Mouse (Mus musculus) kidney, postnatal 10 days (tissue): ENCODE measurements around the gene Alox5ap.

Experiments used
- DNase-seq: peaks from one replicate; pipeline ENCODE4 v3.0.0; 2021; ENCODE audit warnings: mixed read lengths

Alox5ap gene

DNA sequence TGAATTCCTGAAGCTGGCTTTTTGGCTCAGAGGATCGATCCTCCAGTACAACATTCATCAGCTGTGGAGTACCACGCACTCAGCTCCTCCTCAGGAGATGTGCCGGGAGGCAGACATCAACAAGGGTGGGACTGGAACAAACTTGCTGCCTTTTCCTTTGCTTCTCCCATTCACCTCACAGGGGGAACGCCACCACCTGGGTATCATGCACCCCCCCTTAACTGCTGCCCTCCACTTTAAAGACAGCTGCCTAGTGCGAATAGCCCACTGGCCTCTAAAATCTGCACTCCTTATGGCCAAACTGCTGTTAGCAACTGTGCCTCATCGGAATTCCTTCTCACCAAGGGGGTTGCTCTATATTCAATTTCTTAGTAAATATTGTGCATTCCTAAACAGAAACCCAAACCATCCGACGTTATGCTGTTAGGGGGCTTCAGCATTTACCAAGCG lies 55.3 kb downstream of the Alox5ap start:
- DNase-seq, result no peak

- peak; percentile 88 for DNase-seq
These were observed 56.2 kb downstream of the Alox5ap start for GRCm38 (mm10) chr5:149320534-149321482.

- DNase-seq, result peak; percentile 33
These were observed 57.6 kb downstream of the Alox5ap start for GRCm38 (mm10) chr5:149321909-149322841.

DNA sequence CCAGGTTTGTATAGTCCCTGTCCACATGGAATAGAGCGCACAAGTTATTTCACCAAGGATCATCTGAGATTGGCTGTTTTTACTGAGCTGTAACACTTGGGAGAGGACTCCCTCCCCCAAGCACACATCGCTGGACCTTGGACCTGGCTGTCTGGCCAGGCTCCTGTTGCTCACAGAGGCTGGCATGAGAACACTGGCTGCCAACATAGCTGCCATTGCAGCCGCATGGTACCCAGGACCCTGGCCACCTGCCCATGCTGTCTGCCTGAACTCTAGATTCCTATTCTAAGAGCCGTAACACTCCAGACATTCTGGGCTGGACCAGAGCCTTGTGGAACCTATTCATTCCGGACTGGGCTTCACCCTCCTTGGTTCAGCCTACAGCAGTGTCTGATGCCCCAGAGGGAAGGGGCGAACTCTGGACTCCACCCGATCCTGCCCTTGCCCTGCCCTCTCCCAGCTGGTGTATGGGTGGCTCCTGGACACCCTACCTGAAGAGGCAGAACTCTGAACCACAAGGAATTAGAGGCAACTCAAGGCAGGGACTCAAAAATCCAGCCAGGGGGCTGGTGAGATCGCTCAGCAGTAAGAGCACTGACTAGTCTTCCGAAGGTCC lies 58.5 kb downstream of the Alox5ap start:
- DNase-seq, result peak; percentile 82

DNA sequence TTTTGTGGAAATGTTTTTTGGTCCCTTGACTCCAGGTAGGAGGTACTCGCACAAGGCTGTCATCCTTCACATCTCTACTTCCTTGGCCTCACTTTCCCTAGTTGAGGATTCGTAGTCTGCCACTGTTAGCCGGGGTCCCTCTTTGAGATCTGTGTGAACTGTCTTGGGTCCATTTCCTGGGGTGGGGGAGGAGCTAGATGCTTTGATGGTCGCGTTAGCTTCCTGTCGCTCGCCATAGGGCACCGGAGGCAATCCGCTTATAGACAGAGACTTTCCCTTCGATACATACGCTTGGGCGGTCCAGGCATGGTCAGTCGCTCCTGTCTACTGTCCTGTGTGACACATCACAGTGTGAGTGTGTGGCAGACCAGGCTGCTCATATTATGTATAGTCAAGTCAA lies 60.2 kb downstream of the Alox5ap start:
- no peak for DNase-seq

DNA sequence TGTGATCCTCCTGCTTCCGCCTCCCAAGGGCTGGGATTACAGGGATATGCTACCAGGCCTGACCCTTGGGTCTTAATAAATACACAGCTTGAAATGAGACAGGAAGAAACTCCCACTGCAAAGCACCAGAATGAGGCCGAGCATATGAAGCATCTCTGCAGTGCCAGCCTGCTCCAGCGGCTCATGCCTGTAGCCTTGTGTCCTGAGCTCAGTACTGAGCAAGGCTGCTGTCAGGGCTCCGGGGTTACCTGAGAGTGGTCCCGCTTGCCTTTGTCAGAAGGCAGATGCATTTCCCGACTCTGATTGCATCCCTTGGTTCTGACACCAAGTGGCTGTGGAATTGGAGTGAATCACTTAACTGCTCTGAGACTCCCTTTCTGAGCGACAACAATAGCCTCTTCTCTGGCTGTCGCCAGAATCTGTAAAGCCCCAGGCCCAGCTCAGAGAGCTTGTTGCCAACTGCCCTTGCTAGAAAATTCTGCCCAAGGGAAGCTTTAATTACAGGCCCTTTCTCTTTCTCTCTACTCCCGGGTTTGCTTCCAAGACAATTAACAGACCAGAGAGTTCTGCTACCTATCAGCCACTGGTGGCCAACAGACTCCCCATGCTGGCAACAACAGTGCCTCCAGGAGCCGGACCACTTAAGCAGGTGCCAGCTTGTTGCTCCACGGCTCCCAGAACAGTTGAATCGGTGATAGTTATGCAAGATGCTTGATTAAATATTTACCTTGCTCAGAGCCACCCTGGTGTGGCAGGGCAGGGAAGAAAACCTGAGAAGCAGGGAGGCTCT lies 64.7 kb downstream of the Alox5ap start:
- DNase-seq, result peak; percentile 54

- no peak for DNase-seq
These were observed 66.0 kb downstream of the Alox5ap start for GRCm38 (mm10) chr5:149330601-149331000.

- DNase-seq, result peak; percentile 35
These were observed 67.0 kb downstream of the Alox5ap start for GRCm38 (mm10) chr5:149331407-149332143.

GRCm38 (mm10) chr5:149332787-149333186 lies 68.2 kb downstream of the Alox5ap start:
- no peak for DNase-seq

GRCm38 (mm10) chr5:149333941-149334698 lies 69.6 kb downstream of the Alox5ap start:
- DNase-seq, result no peak

DNA sequence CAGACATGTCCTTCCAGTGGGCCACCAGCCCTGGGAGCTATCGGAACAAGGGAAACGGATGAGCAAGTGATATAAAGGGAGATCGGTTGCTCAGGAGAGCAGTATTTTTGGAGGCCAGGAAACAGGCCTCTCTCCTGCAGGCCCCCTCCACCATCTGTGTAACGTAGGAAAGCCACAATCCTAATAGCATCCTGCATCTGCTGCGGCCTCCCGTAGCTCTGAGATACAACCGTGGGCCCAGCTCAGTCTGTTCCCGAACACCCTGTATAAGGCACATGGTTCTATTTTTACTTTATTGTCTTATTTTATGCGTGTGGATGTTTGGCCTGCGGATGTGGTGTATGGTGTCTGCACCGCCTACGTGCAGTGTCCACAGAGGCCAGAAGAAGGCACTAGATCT lies 70.4 kb downstream of the Alox5ap start:
- no peak for DNase-seq

GRCm38 (mm10) chr5:149335563-149336238 lies 71.1 kb downstream of the Alox5ap start:
- DNase-seq, result peak; percentile 90

DNA sequence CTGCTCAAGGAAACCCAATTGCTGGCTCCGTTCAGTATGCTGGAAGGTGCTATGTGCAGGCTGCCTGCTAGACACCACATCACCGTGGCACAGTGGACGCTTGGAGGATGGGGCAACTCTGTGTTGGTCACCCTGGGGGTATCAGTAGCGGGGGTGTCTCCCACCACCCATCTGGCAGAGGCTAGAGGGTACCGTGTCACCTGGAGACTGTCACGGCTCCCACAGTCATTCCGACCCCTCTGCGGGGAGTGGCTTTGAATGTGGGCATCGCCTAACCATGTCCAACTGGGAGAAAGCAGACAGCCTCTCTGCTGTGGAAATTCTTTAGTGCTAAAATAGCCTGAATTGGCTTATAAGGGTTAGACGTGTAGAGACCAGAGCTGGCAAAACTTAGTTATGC lies 72.6 kb downstream of the Alox5ap start:
- DNase-seq, result no peak
